Mouse (Mus musculus): ENCODE measurements around the gene Coro7.

DNA sequence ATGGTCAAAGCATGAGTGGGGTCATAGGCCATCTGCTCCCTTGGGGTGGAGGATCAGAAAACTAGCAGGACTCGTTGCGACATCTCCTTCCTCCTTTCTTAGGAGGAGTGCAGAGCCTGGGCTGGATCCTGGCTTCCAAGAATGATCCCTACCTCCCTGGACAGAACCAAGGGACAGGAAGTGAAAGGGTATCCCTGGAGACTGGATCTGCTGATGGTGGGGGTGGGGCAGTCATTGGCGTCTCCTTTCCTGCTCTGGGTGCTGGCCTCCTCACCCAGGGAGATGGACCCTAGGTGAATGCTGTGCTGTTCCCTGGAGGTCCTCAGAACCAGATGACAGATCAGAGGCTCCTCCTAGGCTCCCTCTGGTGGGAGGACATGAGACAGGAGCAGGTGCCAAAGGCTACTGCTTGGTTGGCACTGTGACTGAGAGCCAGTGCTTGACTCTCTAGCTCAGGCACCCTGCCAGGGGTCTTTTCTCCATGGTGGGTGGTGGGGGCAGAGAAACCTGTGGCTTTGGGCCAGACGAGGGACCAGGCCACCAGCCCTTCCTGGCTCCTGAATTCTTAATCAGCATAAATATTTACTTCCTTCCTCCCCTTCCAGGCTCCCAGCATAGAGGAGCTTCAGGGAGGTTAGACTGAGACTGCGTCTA, 73.0 kb downstream of the Coro7 start:
- TF ChIP-seq CTCF (IDR thresholded peaks at IDR 0.05; ENCODE audit: control insufficient read depth, insufficient read depth, insufficient read length), result peak; percentile 44
- peak; percentile 65 for TF ChIP-seq CEBPB (IDR thresholded peaks at IDR 0.05; ENCODE audit: low read depth)
- TF ChIP-seq MYOD1 (IDR thresholded peaks at IDR 0.05; ENCODE audit: control insufficient read depth, insufficient read length, low read depth), result no peak
- TF ChIP-seq MAX (IDR thresholded peaks at IDR 0.05), result no peak
- TF ChIP-seq MYOG (IDR thresholded peaks at IDR 0.05; ENCODE audit: control insufficient read depth, extremely low read depth, insufficient read length), result no peak
- TF ChIP-seq USF1 (IDR thresholded peaks at IDR 0.05; ENCODE audit: low read depth), result no peak
- TF ChIP-seq FOSL1 (IDR thresholded peaks at IDR 0.05; ENCODE audit: insufficient read depth, low read length, poor library complexity, severe bottlenecking), result no peak
